Mouse (Mus musculus) heart, embryonic 14.5 days (tissue): ENCODE data around the gene Endod1. TPM values are rescaled to one million over a fixed set of nuclear protein-coding genes. Genes with fewer than 3 reads are reported as not detected.

ENCODE experiments used
- ATAC-seq: fragments of 200-750 bp; cut with Nextera tagmentation; 2 replicates; pipeline ENCODE4 v1.8.0; 2017; ENCODE audit warnings: low read depth, moderate TSS enrichment; ENCODE audit not compliant: insufficient number of reproducible peaks, insufficient read depth, low FRiP score
- H3K27ac ChIP-seq, 2 experiments: fragments of 200-500 bp in 1 of 2; fragments of 300-500 bp in 1 of 2; sonication (generic) in 1 of 2; replicated peaks in 1 of 2; 2 replicates each; pipeline ENCODE4 v1.5.1; 2012 to 2014; ENCODE audit warnings: low read depth in 2 of 2, low read length in 2 of 2, control low read depth in 1 of 2, mild to moderate bottlenecking in 1 of 2, mixed read lengths in 1 of 2; ENCODE audit not compliant: control insufficient read depth in 1 of 2, insufficient read depth in 1 of 2
- H3K27me3 ChIP-seq: fragments of 300-500 bp; sonication (generic); 2 replicates; pipeline ENCODE4 v1.6.1; 2014; ENCODE audit warnings: mild to moderate bottlenecking, low read length, control low read depth; ENCODE audit not compliant: control insufficient read depth, insufficient read depth
- H3K36me3 ChIP-seq: fragments of 300-500 bp; sonication (generic); 2 replicates; pipeline ENCODE4 v1.6.1; 2014; ENCODE audit warnings: mild to moderate bottlenecking, control low read depth, low read length, mixed read lengths; ENCODE audit not compliant: control insufficient read depth, insufficient read depth
- H3K4me1 ChIP-seq, 2 experiments: fragments of 200-500 bp in 1 of 2; fragments of 300-500 bp in 1 of 2; sonication (generic) in 1 of 2; 2 replicates each; pipeline ENCODE4 v1.6.1; 2012 to 2014; ENCODE audit warnings: low read length in 2 of 2, control low read depth in 1 of 2, mixed read lengths in 1 of 2; ENCODE audit not compliant: control insufficient read depth in 2 of 2, insufficient read depth in 2 of 2
- H3K4me2 ChIP-seq: fragments of 300-500 bp; sonication (generic); 2 replicates; pipeline ENCODE4 v1.6.1; 2014; ENCODE audit warnings: mild to moderate bottlenecking, low read length
- H3K4me3 ChIP-seq, 2 experiments: fragments of 200-500 bp in 1 of 2; fragments of 300-500 bp in 1 of 2; sonication (generic) in 1 of 2; 2 replicates each; pipeline ENCODE4 v1.5.1; 2012 to 2014; ENCODE audit warnings: low read length in 2 of 2, mild to moderate bottlenecking in 2 of 2, control low read depth in 1 of 2, low read depth in 1 of 2, moderate library complexity in 1 of 2; ENCODE audit not compliant: control insufficient read depth in 1 of 2, insufficient read depth in 1 of 2
- H3K9ac ChIP-seq: fragments of 300-500 bp; sonication (generic); 2 replicates; pipeline ENCODE4 v1.6.1; 2014; ENCODE audit warnings: mild to moderate bottlenecking, low read length
- H3K9me3 ChIP-seq: fragments of 300-500 bp; sonication (generic); 2 replicates; pipeline ENCODE4 v1.6.1; 2016; ENCODE audit warnings: low read length, control low read depth; ENCODE audit not compliant: control insufficient read depth
- WGBS: fragments of 180-500 bp; shearing (Covaris S2); extraction: QIAGEN DNeasy Blood & Tissue Kit; methylation state at CpG from one replicate; pipeline ENCODE4 v1.1.7; 2014; 5-methylcytosine and 5-hydroxymethylcytosine counted together
- polyA plus RNA-seq: library from polyadenylated mRNA; unstranded; fragments of >200 nt; fragmentation: Nextera tagmentation; extraction: Ambion mirVana; gene quantifications from 2 replicates; pipeline ENCODE4 v1.2.1, GENCODE M21; 2014

Endod1 gene
- polyA plus RNA-seq, 1 experiment from 2014 or later: 8.7 TPM

- Histone ChIP-seq H3K4me3 (peak overlapping the region; percentile 55 to 58), H3K4me1 (peaks cover 7 to 15% of the 10 kb centered on the region in 2 experiments; a peak in 3 of 4 replicates), H3K9me3 (no peaks in the 10 kb centered on the region), H3K4me2 (peak overlapping the region; percentile 98), H3K27ac (no peak overlapping the region), H3K9ac (peak overlapping the region; percentile 76), H3K27me3 (no peaks in the 10 kb centered on the region), H3K36me3 (no peaks in the 10 kb centered on the region)
- 38% methylated on average over 8 of the region's 8 CpGs for WGBS
- no peak for ATAC-seq
Measured at GRCm38 (mm10) chr9:14379769-14380385, 1.4 kb downstream of the Endod1 start.

- Histone ChIP-seq H3K27ac (no peak overlapping the region), H3K36me3 (no peaks in the 10 kb centered on the region), H3K4me3 (no peak overlapping the region), H3K4me1 (peaks cover 7 to 15% of the 10 kb centered on the region in 2 experiments; a peak in 3 of 4 replicates), H3K9ac (no peak overlapping the region), H3K9me3 (no peaks in the 10 kb centered on the region), H3K27me3 (no peaks in the 10 kb centered on the region), H3K4me2 (no peak overlapping the region)
- no peak for ATAC-seq
- WGBS: 94% methylated on average over 2 of the region's 2 CpGs
Measured at GRCm38 (mm10) chr9:14378151-14378550, 3.2 kb downstream of the Endod1 start.

GRCm38 (mm10) chr9:14376149-14376548 lies 5.2 kb downstream of the Endod1 start:
- H3K9me3 ChIP-seq: no peaks in the 10 kb centered on the region

GRCm38 (mm10) chr9:14372440-14372839 lies 8.9 kb downstream of the Endod1 start:
- no peaks in the 10 kb centered on the region for H3K27me3 ChIP-seq
- no peaks in the 10 kb centered on the region for H3K4me1 ChIP-seq
- H3K9ac ChIP-seq: no peak overlapping the region
- H3K27ac ChIP-seq: no peak overlapping the region
- ATAC-seq: no peak
- no peaks in the 10 kb centered on the region for H3K9me3 ChIP-seq
- H3K36me3 ChIP-seq: no peaks in the 10 kb centered on the region
- no peak overlapping the region for H3K4me2 ChIP-seq
- no peak overlapping the region for H3K4me3 ChIP-seq

More at GRCm38 (mm10) chr9:14376149-14376548, 5.2 kb downstream of the Endod1 start:
- Histone ChIP-seq H3K9ac (no peak overlapping the region), H3K4me3 (no peak overlapping the region), H3K36me3 (no peaks in the 10 kb centered on the region), H3K4me1 (peaks cover 4 to 5% of the 10 kb centered on the region in 2 experiments; a peak in 1 of 4 replicates), H3K27me3 (no peaks in the 10 kb centered on the region), H3K4me2 (no peak overlapping the region), H3K27ac (no peak overlapping the region)
- ATAC-seq: no peak
- 78% methylated on average over 4 of the region's 4 CpGs for WGBS

GRCm38 (mm10) chr9:14369271-14369670 lies 12.0 kb downstream of the Endod1 start:
- H3K4me3 ChIP-seq: no peak overlapping the region
- H3K4me1 ChIP-seq: peaks cover 2 to 3% of the 10 kb centered on the region in 2 experiments; a peak in 2 of 4 replicates
- no peak overlapping the region for H3K4me2 ChIP-seq
- no peak for ATAC-seq
- no peaks in the 10 kb centered on the region for H3K9me3 ChIP-seq
- no peaks in the 10 kb centered on the region for H3K36me3 ChIP-seq
- no peak overlapping the region for H3K9ac ChIP-seq
- no peaks in the 10 kb centered on the region for H3K27me3 ChIP-seq
- no peak overlapping the region for H3K27ac ChIP-seq

GRCm38 (mm10) chr9:14367850-14368249 lies 13.5 kb downstream of the Endod1 start:
- H3K9me3 ChIP-seq: no peaks in the 10 kb centered on the region
- no peak overlapping the region for H3K9ac ChIP-seq
- 84% methylated on average over 4 of the region's 4 CpGs for WGBS
- H3K27me3 ChIP-seq: no peaks in the 10 kb centered on the region
- no peak overlapping the region for H3K4me3 ChIP-seq
- no peaks in the 10 kb centered on the region for H3K36me3 ChIP-seq
- H3K4me2 ChIP-seq: no peak overlapping the region
- ATAC-seq: no peak
- H3K4me1 ChIP-seq: peaks cover 2 to 3% of the 10 kb centered on the region in 2 experiments; a peak in 2 of 4 replicates
- no peak overlapping the region for H3K27ac ChIP-seq

- no peak overlapping the region for H3K4me2 ChIP-seq
- H3K9me3 ChIP-seq: no peaks in the 10 kb centered on the region
- H3K27me3 ChIP-seq: no peaks in the 10 kb centered on the region
- no peak overlapping the region for H3K9ac ChIP-seq
- no peak overlapping the region for H3K27ac ChIP-seq
- H3K4me1 ChIP-seq: peaks cover 2 to 3% of the 10 kb centered on the region in 2 experiments; a peak in 2 of 4 replicates
- no peaks in the 10 kb centered on the region for H3K36me3 ChIP-seq
- WGBS: 55% methylated on average over 4 of the region's 4 CpGs
- no peak for ATAC-seq
- no peak overlapping the region for H3K4me3 ChIP-seq
Measured at GRCm38 (mm10) chr9:14365481-14366125, 15.7 kb downstream of the Endod1 start.
